Mouse (Mus musculus) adrenal gland, postnatal 36 days (tissue): Measurements from ENCODE around the gene Pdzd3. TPM values are rescaled to one million over a fixed set of nuclear protein-coding genes. Genes with fewer than 3 reads are reported as not detected.
"Not testable (repeated sequence)": the region's sequence is repeated elsewhere in the genome, so short reads cannot be mapped to it uniquely, and the experiment has no call there.

ENCODE experiments used
- DNase-seq, 2 experiments: peaks; one replicate each; pipeline ENCODE4 v3.0.0; 2021; ENCODE audit warnings: mixed read lengths in 1 of 2
- long read RNA-seq, 2 experiments: library from polyadenylated mRNA; stranded (forward); transcript quantifications; one replicate each; pipeline ENCODE4 v2.0.0; 2021; ENCODE audit warnings: borderline sequencing depth in 2 of 2
- total RNA-seq, 2 experiments: library from RNA; stranded (reverse); gene quantifications; 2 replicates each; pipeline ENCODE4 v1.2.3; 2021

Gene Pdzd3
- total RNA-seq: not detected
- long read RNA-seq, experiment 1: 0 reads
- long read RNA-seq, experiment 2: 0 reads

GRCm38 (mm10) chr9:44251314-44251713, at the start of gene Pdzd3:
Gene Pdzd3, minus strand, starts transcription at chr9:44251471.
- no peak for DNase-seq

GRCm38 (mm10) chr9:44300001-44300400, 48.7 kb upstream of the Pdzd3 start:
- DNase-seq: not testable (repeated sequence)

DNA sequence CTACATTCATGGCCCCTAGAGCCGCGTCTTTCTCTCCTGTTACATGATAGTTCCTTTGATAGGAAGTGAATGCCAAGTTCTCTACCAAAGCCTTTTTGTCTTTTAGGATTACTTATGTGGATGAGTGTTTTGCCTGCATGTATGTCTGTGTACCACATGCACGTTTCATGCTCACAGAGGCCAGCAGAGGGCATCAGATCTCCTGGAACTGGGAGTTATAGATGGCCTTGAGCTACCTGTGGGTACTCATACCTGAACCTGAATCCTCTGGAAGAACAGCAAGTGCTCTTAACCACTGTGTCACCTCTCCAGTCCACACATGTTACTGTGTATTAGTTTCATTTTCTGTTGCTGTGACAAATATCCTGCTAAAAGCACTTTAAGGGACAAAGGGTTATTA, 41.2 kb upstream of the Pdzd3 start:
- DNase-seq: peak; percentile 40 to 60

GRCm38 (mm10) chr9:44288959-44289291, 37.7 kb upstream of the Pdzd3 start:
- peak in 1 of 2 experiments; percentile 26 for DNase-seq

DNA sequence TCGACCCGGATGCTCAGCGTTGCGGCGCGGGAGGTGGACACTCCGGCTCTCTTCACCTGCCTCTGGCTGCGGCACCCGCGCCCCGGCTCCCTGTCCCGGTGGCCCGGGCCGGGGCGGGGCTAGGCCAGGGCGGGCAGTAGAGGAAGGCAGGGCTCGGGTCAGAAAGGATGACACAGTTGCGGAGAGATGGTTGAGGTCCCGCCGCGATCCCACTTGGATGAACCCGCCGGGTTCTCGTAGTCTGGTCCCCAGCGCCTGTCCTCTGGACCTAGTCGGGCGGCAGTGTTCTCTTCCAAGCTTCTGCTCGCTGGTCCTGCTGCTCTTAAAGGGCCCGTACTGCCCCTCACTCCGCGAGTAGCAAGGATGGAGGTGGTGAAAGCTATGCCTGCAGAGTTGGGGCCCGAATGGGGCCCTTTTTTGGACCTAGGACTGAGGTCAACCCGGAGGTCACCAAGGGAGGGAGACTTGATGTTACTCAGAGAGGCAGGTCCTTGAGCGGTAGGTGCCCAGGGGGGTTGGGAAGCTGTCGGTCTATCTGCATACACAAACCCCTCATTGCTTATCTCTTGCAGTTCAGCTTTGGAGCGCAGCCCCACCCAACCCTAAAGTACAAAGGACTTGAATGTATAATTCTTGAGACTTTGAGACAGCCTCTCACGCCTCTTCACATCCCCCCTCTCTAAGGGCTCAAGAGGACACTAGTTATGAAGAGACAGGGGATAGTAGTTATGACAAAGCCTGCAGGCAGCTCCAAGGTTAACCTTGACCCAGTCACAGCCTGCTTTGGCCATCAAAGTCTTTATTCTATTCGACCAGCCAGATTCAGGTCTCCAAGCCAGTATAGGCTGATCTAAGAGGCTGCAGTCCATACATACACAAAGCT, 37.0 kb upstream of the Pdzd3 start, which contains the start of gene Abcg4:
Gene Abcg4 (minus strand): TSS at position 540 of the 883 bp plus-strand sequence.
- peak; percentile 64 to 78 for DNase-seq

DNA sequence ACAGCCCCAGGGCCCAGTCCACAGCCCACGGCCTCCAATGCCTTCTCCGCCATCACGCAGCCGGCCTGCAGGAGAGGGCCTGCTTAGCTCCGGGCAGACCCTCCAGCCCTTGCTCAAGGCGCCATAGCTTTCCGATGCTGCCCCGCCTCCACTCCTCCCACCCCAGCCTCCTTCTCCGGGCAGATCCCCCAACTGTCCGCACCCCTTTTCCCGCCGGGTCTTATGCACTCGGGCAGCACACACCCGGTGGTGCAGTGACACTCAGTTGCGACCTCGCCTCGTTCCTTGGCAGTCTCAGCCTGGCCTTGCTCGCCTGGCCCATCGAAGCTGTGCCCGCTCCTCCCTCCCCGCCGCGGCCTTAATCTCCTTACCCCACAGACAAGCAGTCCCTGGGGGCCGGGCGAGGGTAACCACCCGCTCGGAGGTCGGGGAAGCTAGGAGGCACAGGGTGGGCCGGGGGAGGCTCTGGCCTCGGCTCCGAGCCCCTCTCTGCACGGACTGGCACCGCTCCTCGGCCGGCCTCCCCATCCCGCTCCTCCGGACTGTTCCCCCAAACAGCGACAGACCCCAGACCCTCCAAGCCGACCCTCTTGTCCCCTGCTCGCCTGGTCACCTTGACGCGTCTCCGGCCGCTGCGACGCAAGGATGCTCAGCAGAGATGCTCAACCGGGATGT, 36.3 kb upstream of the Pdzd3 start:
- peak; percentile 66 to 74 for DNase-seq

DNA sequence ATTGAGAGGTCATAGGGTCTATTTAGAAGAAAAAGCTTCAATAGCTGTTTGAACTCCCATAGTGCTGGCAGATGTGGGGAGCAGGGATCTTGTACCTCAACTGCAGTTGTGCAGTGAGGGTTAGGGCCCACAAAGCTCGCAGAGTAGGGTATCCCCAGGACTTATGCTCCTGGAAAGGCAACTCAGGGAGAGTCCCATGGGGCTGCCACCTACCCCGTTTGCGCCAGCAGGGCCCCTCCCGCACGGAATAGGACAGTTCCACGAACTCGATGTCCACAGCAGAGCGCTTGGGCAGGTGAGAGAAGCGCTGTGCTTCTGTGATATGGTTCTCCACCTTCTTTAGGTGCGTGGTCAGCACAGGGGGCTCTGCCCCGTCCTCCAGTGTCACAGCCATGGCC, 35.7 kb upstream of the Pdzd3 start:
- peak in 1 of 2 experiments; percentile 25 for DNase-seq

- peak; percentile 29 to 41 for DNase-seq
Measured at GRCm38 (mm10) chr9:44286256-44286850, 35.1 kb upstream of the Pdzd3 start.

GRCm38 (mm10) chr9:44283183-44283582, 31.9 kb upstream of the Pdzd3 start:
- peak; percentile 71 to 81 for DNase-seq

GRCm38 (mm10) chr9:44269973-44270372, 18.7 kb upstream of the Pdzd3 start:
- peak; percentile 42 to 47 for DNase-seq

DNA sequence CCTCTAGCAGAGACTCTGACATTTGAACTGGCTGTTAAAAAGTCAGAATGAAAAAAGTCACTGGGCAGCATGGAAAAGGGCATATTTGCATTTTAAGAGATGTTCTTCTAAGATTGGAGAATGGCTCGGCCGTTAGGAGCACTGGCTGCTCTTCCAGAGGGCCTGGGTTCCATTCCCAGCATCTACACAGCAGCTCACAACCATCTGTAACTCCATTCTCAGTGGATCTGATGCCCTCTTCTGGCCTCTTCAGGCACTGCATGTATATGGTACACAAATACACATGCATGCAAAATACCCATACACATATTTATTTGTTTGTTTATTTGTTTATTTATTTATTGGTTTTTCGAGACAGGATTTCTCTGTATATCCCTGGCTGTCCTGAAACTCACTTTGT, 17.8 kb upstream of the Pdzd3 start:
- DNase-seq: peak in 1 of 2 experiments; percentile 29

- DNase-seq: peak in 1 of 2 experiments; percentile 15
Measured at GRCm38 (mm10) chr9:44268432-44268831, 17.2 kb upstream of the Pdzd3 start, which contains the start of gene Nlrx1. Gene Nlrx1, minus strand, starts transcription at chr9:44268599.

DNA sequence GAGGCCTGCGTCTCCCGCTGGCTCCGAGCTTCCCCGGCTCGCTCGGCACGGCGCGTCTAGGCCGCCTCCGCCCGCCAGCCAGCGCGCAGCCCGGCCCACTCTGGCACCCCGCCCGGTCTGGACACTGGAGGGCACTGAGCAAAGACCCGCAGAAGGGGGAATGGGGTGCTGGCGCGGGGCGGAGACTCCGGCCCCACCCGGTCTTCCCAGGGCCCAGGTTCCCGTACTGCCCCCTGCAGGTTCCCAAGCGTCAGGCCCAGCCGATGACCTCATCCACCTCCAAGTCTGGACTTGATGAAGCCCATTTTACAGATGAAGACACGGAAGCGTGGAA, 16.7 kb upstream of the Pdzd3 start:
- DNase-seq: peak; percentile 94 to 97

DNA sequence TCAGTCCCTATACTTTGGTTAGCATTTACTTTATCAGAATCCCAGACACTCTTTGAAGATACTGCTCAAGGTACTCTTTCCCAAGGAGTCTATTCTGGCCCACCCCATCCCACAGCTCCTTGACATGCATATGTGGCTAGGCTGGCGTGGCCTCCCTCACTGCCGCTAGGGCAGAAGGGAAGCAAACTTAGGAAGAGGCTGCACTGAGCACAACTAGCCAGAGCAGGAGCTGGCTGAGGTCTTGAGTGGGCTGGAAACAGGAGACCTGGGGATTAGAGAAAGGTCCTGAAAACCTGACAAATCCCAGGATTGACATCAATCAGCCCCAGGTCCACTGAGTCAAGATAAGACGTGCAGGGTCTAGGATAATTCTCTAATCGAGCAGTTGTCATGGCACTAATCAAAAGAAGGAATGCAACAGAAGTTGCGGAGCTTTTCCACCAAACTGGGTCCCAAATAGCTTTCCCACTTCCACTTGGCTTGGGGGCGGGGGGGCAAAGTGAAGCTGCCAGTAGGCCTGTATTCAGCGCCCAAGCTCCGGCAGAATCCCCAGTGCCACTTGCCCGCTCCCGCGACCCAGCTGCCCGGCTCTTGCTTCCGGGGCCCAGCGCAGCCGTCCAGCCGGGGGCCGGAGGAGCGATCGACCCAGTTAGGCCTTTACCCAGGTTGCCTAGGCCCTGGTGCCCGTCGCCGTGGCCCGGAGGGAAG, 16.2 kb upstream of the Pdzd3 start:
- DNase-seq: peak; percentile 41 to 59

DNA sequence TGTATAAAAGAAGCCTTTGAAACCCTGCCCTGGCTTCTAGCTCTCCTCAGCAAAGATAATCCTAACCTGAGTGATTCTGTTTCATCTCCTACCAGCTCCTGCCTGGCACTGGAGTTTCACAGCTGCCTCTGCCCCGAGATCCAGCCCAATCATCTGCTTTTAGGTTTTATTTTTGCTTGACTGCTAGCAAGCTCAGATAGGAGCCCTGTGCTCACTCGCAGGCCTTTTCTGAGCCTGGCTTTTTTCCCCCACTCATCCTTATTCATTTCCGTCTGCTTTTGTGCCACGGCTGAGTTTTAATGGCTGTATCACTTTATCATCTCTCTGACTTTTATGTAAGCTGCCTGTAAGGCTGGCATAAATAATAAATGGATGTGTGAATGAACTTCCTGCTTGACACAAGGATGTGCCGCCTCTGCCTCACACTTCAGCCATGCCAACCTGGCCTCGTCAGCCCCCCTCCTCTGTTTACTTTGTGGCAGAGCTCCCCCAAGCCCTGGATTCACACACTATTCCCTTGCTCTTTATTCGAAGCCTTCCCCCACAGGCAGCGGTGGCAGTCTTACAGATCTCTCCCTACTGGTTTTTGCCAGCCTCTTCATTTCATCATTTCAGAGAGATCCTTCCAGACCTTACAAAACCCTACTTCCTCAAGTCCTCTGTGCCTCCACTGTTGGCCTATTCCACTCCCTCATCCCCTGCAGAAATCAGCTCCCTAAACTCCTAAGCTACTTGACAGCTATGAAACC, 15.4 kb upstream of the Pdzd3 start:
- no peak for DNase-seq

GRCm38 (mm10) chr9:44261388-44261787, 10.1 kb upstream of the Pdzd3 start:
- peak; percentile 43 to 49 for DNase-seq

DNA sequence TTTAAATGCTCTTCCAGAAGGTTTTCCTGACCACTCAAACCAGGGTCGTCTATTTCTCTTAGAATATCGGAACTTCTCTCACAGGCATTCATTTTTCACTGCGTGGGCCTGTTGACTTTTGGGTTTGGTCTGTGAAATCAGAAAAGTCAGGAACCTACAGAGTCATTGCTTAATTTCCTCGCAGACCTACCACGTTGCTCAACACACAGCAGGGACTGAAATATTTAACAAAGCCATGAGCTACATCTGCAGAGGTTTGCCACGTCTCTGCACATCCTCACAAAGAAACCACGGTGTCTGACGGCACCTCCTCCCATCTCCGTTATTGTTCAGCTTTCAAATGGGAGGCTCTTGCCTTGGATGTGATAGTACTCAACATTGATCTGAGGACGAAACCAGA, 7.7 kb upstream of the Pdzd3 start:
- DNase-seq: no peak

- DNase-seq: no peak
Measured at GRCm38 (mm10) chr9:44256213-44256612, 4.9 kb upstream of the Pdzd3 start.

GRCm38 (mm10) chr9:44255136-44255521, 3.9 kb upstream of the Pdzd3 start:
- DNase-seq: peak in 1 of 2 experiments; percentile 22

- no peak for DNase-seq
Measured at GRCm38 (mm10) chr9:44254508-44255135, 3.4 kb upstream of the Pdzd3 start.

DNA sequence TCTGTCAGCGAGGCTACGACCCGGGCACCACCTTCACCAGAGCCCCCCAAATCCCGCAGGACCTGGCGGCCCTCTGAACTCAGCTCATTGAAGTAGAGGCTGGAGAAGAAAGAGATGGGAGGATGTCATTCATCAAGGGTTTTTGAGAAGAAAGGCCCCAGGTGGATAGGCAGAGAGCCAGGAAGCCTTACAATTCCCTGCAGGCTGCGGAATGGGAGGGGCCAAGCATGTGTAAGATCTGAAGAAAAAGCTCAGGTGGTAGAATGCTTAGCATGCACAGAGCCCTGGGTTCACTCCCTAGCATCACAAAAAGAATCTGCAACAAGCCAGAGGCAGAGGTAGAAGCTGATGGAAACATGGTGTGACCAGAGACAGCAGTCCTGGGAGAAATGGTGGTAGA, 2.2 kb upstream of the Pdzd3 start:
- DNase-seq: no peak
